Mouse (Mus musculus): Measurements from ENCODE around the gene Ptgr1. TPM values are rescaled to one million over a fixed set of nuclear protein-coding genes. Genes with fewer than 3 reads are reported as not detected.
A peak's percentile ranks its signal among the peaks of the same experiment; 100 is the strongest.

Gene Ptgr1
- total RNA-seq (2022): under 1 TPM; 0.58 to 0.80 (median 0.73) TPM

DNA sequence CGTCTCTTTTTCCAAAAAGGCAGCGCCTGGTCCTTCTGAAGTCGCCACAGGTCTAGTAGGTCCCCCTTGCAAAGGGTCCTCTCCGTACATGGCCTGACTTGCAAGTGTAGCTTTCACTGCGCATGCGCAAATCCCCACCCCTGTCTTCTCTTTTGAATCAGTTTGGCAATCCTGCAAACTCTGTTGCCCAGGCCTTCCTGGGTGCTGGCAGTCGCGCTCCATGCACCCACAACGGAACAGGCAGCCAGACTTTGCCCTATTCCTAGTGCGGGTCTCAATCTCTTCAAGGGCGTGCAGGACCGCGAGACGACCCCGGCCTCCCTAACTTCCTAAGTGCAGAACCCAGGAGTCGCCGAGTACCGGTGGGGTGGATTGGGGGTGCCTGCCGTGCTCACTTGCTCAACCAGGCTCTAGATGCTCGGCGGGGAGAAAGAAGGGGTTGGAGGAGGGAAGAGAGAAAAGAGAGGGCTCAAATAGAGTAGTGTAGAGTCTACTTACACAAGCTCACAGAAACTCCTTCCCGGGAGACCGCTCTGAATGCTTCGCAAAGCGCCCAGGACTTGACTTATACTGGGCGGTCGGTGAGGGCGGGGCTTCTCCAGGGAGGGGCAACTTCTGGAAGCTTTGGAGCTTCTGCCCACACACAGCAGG lies at the start of gene Ptgr1:
Gene Ptgr1 (minus strand): TSS at position 580 of the 651 bp plus-strand sequence.
- DNase-seq (ENCODE audit: low spot score in 2 of 2): peak; percentile 51 to 70

- DNase-seq (ENCODE audit: low spot score in 2 of 2): no peak
Measured at GRCm38 (mm10) chr4:59035786-59036350, 48.9 kb upstream of the Ptgr1 start.

DNA sequence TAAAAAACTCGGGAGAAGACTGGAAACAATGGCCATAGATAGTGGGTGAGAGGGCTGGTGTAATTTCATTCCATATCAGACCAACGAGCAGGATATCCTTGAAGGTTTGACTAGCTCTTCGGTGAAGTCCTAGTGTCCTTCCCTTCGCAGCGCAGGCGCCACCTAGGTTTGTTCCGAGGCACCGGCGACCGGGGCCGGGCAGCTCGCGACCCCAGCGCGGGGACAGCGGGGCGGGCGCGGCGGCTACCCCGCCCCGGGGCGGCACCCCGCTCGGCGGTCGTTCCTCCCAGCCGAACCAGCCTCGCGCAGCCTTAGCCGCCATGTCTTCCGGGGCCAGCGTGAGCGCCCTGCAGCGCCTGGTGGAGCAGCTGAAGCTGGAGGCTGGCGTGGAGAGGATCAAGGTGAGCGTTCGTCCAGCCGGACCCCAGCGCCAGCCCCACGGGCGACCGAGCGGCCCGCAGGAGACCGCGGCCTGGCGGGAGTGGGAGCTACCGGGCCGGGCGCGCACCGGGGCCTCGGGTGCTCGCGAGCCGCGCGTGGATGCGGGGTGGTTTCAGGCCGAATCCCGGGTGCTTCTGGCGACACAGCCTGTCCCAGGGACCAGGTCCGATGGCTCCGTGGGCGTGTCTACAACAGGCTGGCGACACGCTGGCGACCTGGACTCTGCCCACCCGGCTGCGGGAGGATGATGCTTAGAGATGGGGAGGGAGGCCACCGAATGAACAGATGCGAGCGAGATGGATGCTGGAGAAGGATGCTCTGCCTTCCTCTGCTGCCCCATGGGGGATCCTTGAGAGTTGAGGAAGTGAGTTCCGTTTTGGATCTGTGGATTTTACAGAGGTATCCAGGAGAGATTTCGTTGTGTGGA lies 48.2 kb upstream of the Ptgr1 start, which contains the start of gene Gng10:
Gene Gng10 (plus strand): TSS at position 171 of the 868 bp plus-strand sequence.
- DNase-seq (ENCODE audit: low spot score in 2 of 2): peak; percentile 8 to 15

DNA sequence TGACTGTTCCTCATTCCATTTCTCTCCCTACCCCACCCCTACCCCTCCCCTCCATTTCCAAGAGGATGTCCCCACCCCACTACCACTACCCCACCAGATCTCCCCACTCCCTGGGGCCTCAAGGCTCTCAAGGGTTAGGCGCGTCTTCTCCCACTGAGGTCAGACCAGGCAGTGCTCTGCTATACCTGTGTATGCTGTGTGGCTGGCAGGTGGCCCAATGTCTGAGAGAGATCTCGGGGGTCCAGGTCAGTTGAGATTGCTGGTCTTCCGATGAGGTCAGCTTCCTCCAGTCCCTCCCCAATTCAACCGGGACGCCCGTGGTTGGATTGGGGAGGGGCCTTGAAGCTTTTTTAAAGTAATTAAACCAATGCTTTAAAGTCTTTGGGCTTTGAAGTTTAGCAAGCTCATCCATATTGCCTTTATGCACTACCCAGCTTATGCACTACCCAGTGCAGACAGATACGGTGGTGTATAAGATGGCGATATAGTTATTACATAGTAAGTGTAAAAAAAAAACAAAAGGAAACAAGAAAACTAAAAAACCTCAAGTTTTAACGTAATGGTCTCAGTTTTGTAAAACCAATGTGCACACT lies 47.5 kb upstream of the Ptgr1 start:
- no peak for DNase-seq (ENCODE audit: low spot score in 2 of 2)

GRCm38 (mm10) chr4:59016922-59017321 lies 30.0 kb upstream of the Ptgr1 start:
- DNase-seq (ENCODE audit: low spot score in 2 of 2): no peak

DNA sequence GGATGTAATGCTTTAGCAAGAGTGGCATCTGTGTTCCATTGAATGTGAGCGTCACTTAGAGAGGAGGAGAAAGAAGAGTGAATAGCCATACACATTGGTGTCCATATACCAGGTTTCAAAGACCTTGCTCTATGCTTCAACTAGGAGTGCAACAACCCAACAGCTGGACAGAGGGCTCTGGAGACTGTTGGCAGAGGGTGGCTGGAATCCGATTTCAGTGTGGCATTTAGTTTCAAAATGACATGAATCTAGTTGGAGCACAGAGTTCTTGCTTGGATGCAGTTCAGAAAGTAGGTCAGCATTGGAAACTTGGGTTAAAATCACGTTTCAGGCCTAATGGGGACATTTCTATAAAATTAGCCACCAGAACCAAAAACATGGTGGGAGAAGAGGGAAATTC lies 28.3 kb upstream of the Ptgr1 start:
- peak; percentile 23 to 36 for DNase-seq (ENCODE audit: low spot score in 2 of 2)

DNA sequence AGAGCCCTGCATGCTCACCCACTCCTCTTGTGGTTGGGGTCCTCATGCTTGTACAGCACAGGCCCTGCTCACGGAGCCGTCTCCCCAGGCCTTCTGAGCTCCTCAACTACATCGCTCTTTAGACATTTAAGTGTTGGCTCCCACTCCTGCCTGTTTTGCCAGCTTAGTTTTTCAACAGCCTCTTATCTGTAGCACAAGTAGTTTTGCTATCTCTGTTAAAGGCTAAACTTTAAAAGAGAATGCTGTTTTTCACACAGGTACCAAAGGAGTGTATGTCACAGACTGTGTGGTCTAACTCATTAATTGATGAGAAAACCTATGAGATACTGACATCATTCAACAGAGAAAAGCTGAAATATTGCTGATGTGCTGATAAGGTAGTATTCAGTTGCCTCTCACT lies 24.5 kb upstream of the Ptgr1 start:
- DNase-seq (ENCODE audit: low spot score in 2 of 2): no peak

- no peak for DNase-seq (ENCODE audit: low spot score in 2 of 2)
Measured at GRCm38 (mm10) chr4:59009696-59010095, 22.8 kb upstream of the Ptgr1 start.

GRCm38 (mm10) chr4:59009186-59009585 lies 22.3 kb upstream of the Ptgr1 start:
- DNase-seq (ENCODE audit: low spot score in 2 of 2): no peak

- no peak for DNase-seq (ENCODE audit: low spot score in 2 of 2)
Measured at GRCm38 (mm10) chr4:59007974-59008373, 21.1 kb upstream of the Ptgr1 start.

DNA sequence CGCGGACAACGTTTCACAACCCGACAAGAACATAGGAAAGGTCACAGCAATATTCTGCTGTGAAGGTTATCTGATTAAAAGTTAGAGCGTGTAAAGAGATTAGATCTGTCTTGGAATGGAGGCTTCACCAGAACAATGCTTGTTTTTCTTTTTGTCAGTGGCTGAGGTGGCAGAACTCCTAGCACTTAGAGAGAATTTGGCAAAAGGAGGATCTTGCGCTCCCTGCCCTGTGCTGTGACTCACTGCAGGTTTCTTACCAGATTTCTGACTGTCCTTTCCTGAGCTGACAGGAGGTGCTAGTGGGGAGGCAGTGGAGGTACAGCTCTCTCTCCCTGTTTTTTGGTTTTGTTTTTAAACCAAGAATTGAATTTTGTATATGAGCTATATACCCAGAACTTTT lies 20.1 kb upstream of the Ptgr1 start:
- no peak for DNase-seq (ENCODE audit: low spot score in 2 of 2)

- DNase-seq (ENCODE audit: low spot score in 2 of 2): no peak
Measured at GRCm38 (mm10) chr4:59006211-59006610, 19.3 kb upstream of the Ptgr1 start.

DNA sequence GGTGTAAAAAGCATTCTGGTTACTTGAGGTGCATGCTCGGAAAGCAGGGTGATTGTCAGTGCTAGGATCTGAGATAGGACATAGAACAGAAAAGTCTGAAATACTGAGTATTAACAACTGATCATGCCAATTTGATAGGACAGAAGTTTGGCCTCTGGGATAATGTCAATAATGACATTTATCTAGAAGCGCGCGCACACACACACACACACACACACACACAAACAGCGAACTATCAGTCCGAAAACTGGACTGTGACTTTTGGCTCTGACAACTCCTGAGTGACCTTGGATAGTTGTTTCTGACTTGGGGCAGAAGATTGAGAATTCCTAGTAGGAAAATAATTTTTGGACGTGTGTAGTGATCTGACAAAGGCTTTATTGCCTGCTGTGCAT lies 16.9 kb upstream of the Ptgr1 start:
- DNase-seq (ENCODE audit: low spot score in 2 of 2): no peak

- DNase-seq (ENCODE audit: low spot score in 2 of 2): peak; percentile 82 to 89
Measured at GRCm38 (mm10) chr4:59002948-59003805, 16.3 kb upstream of the Ptgr1 start, which contains the start of gene Gm20503. Gene Gm20503 (plus strand): TSS chr4:59003210.

- no peak for DNase-seq (ENCODE audit: low spot score in 2 of 2)
Measured at GRCm38 (mm10) chr4:59000614-59001013, 13.7 kb upstream of the Ptgr1 start.

GRCm38 (mm10) chr4:58999686-59000085 lies 12.8 kb upstream of the Ptgr1 start:
- DNase-seq (ENCODE audit: low spot score in 2 of 2): peak; percentile 37 to 43

GRCm38 (mm10) chr4:58998688-58999087 lies 11.8 kb upstream of the Ptgr1 start:
- DNase-seq (ENCODE audit: low spot score in 2 of 2): no peak

DNA sequence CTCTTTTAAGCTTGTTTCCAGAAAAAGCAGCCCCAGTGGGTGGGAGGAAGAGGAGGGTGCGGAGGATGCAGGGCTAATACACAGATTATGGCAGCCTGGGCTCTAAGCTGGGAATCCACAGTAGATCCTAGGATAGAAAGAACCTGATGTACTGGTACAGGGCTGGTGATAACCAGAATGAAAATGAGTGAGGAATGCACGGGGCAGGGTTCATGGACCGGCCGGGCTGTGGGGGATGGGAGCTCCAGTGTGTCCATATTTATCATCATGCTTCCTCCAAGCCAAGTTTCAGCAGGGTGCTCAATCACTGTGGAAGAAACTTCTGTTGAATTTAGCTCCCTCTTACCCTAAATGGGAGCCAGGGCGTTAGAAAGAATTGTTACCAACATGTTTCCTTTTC lies 10.2 kb upstream of the Ptgr1 start:
- DNase-seq (ENCODE audit: low spot score in 2 of 2): no peak

GRCm38 (mm10) chr4:58995251-58995693 lies 8.4 kb upstream of the Ptgr1 start:
- no peak for DNase-seq (ENCODE audit: low spot score in 2 of 2)

DNA sequence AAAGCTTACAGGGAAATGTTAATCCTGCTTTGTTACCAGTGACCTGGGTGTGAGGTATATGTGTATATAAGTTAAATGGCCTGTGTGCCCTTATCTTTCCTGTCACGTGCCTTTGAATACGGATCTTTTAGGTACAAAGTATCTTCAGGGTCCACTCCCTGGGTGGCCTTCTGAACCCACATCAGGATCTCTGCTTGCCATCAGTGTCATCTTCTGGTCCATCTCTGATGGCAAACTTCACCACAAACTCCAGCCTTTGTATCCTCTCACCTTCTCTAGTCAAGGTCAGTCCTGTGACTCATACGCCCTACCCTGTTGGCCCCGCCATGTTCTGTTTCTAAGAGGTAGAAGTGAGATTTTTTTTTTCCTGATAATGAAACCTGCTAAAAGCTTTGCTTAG lies 7.8 kb upstream of the Ptgr1 start, which contains the start of gene Dnajc25:
Gene Dnajc25 (plus strand): TSS at position 301 of the 400 bp plus-strand sequence.
- DNase-seq (ENCODE audit: low spot score in 2 of 2): no peak

DNA sequence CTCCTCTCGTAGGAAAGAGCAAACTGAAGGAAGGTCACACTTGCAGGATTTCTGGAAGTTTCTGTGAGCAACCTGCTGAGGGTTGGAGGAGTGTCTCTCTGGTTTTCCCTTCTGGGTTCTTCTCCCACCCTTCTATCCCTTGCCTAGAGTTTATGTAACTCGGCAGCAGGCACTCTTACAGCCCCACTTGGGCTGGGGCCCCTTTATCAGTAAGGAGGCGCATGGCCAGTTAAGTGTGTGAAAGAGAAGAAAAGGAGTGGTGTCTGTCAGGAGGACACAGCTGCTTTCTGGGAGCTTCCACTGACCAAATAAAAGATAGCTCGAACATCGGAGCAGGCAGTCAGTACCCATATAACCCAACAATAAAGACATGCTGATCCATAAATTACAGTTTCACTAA lies 5.3 kb upstream of the Ptgr1 start:
- no peak for DNase-seq (ENCODE audit: low spot score in 2 of 2)

Measured in gastrocnemius, adult 8-10 months (tissue).